Comparison of ENCODE assay signal across 22 mouse cellular contexts in the genomic region with DNA sequence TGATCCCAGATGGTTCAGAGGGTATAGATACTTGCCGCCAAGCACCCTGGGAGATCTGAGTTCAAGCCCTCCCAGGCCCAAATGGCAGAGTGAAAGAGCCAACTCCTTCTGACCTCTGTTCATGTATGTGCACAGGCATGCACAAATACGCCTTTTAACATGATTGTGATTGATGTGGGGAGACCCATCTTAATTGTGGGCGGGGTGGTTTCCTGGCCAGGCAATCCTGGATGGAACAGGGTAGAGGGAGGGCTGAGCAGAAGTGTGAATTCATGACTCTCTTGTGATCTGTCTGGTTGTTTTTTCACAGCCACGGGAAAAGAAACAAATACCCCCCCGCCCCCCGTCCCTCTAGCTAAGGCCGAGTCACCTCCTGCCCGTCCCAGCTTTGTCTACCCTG. TPM values are rescaled to one million over a fixed set of nuclear protein-coding genes. Genes with fewer than 3 reads are reported as not detected.
"Had no signal": no experiment of that assay in that cellular context is flagged by ENCODE, and none has a peak within 500 bp of the region (broad histone marks: within the 10 kb centered on the region; RNA-seq: fewer than 3 reads in every experiment).

No protein-coding gene starts in this region.

- H3K36me3 ChIP-seq: limb, embryonic 15.5 days had no signal

- H3K9ac ChIP-seq: limb, embryonic 15.5 days; liver, embryonic 14.5 days; liver, postnatal 0 days; lung, embryonic 14.5 days had no signal

- H3K4me2 ChIP-seq: limb, embryonic 15.5 days; liver, embryonic 11.5 days; lung, embryonic 14.5 days; midbrain, embryonic 11.5 days had no signal

- DNase-seq: kidney, adult 18-20 months; kidney, adult 9 months; kidney, postnatal 14 days; kidney, postnatal 4 days; liver, postnatal 0 days; lung, embryonic 14.5 days; lung, postnatal 10 days; lung, postnatal 36 days; midbrain, embryonic 14.5 days; right cerebral cortex, adult 18-20 months; right cerebral cortex, postnatal 25 days; spleen, adult 18-20 months; thymus, adult 2 months; thymus, postnatal 36 days had no signal

- ATAC-seq: intestine, embryonic 16.5 days; liver, postnatal 0 days had no signal

- H3K27ac ChIP-seq: limb, embryonic 15.5 days; liver, embryonic 14.5 days had no signal

- H3K9me3 ChIP-seq: limb, embryonic 15.5 days; megakaryocyte, embryonic 14.5 days had no signal

- H3K4me3 ChIP-seq: limb, embryonic 15.5 days; megakaryocyte, embryonic 14.5 days had no signal

RNA-seq across cellular contexts. Expression of a gene that starts 12.8 kb away (rescaled TPM):
- polyA plus RNA-seq: neural tube, embryonic 11.5 days; neural tube, embryonic 14.5 days had no signal

RNA-seq across cellular contexts. Expression of a gene that starts 22.4 kb away (rescaled TPM):
- polyA plus RNA-seq: midbrain, embryonic 11.5 days; midbrain, embryonic 14.5 days; neural tube, embryonic 11.5 days; neural tube, embryonic 14.5 days had no signal
